Mouse (Mus musculus): Measurements from ENCODE around the gene Gipc1.

DNA sequence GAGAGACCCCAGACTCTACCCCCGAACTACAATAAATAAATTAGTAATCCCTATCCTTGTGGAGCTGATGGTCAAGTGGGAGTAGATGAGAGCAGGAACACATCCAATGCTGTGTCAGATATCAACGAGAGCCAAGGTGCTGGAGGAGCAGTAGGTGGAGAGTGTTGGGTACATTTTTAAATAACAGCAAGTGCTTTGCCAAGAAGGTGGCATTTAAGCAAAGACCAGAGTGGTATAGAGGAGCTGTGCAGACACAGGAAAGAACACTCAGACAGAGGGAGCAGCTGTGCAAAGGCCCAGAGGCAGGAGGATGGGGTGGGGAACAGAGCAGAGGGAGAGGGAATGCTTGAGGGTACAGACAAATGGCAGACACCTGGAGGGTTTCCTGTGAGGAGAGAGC lies 35.4 kb upstream of the Gipc1 start:
- TF ChIP-seq EP300 (IDR thresholded peaks at IDR 0.05): no peak
- TF ChIP-seq CTCF (IDR thresholded peaks at IDR 0.05): no peak

Measured in lung, postnatal 0 days (tissue).